Mouse (Mus musculus) lung, postnatal 10 days (tissue): ENCODE results near the gene Ppp1r15a.
A peak's percentile ranks its signal among the peaks of the same experiment; 100 is the strongest.
"Not testable (repeated sequence)": the region's sequence is repeated elsewhere in the genome, so short reads cannot be mapped to it uniquely, and the experiment has no call there.

Experiments
- DNase-seq: peaks from one replicate; pipeline ENCODE4 v3.0.0; 2021

The Ppp1r15a gene

DNA sequence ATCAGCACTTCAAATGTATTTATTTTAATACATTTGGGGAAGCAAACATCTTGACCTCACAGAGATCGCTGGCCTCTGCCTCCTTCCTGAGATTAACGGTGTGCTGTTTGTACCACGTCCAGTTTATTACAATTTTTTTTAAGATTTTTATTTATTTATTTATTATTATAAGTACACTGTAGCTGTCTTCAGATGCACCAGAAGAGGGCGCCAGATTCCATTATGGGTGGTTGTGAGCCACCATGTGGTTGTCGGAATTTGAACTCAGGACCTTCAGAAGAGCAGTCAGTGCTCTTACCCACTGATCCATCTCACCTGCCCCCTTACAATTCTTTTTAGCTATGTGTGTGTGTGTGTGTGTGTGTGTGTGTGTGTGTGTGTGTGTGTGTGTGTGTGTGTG lies 9.2 kb downstream of the Ppp1r15a start:
- DNase-seq: not testable (repeated sequence)

DNA sequence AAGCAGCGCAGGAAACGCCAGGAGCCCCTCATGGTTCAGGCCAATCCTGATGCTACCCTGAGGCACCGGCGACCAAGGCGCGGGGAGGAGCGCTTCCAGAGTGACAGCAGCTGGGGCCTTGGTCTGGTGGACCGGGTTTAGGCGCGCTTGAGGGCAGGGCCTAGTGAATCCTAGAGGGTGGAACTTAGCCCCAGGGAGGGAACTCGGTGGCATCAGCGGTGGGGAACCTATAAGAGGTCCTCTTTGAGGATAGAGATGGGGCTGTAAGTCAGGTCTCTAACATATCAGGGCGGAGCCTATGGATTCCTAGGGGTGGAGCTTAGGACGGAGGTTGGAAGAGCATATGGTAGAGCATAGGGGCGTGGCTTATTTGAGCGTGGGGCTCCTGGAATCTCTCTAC lies 10.6 kb downstream of the Ppp1r15a start:
- peak; percentile 19 for DNase-seq

GRCm38 (mm10) chr7:45514411-45514810 lies 11.7 kb downstream of the Ppp1r15a start:
- no peak for DNase-seq

DNA sequence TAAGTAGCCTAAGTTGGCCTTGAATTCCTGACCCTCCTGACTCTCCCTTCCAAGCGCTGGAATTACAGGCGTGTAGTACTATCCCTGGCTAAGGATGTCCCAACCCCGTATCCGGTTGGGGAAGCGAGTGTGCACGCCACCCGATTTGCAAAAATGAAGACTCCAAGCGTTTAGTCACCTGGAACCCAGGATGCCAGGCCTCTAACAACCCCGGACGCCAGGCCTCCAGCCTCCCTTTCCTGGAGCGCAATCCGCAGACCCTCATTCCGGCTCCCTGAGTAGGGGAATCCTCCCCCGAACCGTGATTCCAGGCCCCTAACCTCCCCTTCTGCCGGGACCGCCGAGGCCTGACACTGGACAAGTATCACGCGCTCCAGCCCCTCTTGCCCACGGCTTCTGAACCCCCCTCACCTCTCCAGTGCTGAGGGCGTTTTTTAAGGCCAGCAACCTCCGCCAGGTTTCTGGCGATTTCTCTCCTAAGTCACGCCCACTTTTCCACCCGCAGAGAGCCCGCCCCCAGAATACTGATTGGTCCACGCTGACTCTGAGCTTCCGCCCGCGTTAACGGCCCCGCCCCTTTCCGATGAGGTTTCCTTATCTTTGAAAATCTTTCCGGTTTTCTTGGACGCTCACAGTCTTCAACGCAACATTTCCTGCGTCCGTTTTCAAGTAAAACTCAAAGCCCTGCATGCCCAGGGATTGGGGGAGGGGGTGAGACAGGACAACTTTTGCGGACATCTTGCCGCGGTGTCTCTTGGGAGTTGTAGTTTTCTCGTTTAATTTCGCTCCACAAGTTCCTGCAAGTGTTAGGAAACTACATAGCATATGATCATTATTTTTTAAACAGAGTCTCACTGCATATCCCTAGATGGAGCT lies 15.9 kb downstream of the Ppp1r15a start, which contains the start of gene Nucb1:
Gene Nucb1 (minus strand): TSS at position 495 of the 876 bp plus-strand sequence.
- peak; percentile 98 for DNase-seq

DNA sequence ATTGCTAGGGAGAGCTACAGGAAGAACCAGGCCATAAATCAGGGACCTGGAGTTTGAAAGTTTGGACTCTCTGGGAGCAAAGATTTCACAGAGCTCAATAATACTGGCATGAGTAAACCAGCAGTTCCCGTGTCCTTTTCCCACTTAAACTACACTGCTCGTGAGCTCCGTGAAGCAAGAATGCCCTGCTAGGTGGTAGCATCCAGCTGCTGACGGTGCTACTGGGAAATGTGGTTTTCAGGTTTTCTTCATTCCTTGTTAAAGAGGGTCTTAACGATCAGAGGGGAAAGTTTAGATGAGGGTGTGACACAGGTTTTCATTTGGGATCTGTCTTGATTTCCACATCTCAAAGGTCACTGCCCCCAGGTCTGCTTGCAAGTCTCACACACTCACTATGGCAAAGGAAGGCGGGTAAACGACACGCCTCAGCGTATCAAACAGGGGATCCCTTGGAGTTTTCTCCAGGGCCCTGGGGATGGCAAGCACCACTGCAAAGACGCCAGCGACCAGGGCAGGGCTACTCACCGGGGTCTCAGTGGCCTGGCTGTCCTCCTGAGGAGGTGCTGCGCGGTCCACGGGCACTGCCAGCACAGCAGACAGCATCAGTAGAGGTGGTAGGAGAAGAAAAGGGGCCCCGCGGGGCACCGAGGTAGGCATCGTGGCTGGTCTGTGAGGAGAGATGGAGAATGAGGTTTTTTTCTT lies 16.7 kb downstream of the Ppp1r15a start:
- DNase-seq: no peak

DNA sequence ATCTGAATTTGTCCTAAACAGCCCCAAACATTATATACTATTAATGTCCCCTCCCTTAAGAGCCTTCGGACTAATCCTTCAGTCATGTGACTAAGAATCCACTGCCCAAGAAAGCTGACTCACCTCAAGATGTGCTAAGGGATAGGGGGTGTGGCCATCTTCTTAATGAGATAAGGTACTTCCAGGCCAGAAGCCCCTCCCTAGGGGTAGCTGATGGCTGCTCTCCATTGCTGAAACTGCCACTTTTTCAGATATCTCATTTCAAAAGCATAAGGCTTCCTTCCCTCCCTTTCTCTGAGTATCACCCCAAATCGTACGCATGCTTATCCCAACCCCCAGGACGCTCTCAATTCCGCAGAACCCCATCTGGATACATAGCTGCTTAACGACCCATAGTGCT lies 17.5 kb downstream of the Ppp1r15a start:
- no peak for DNase-seq

- no peak for DNase-seq
Measured at GRCm38 (mm10) chr7:45507583-45507982, 18.5 kb downstream of the Ppp1r15a start.

- DNase-seq: no peak
Measured at GRCm38 (mm10) chr7:45498427-45498826, 27.6 kb downstream of the Ppp1r15a start.

DNA sequence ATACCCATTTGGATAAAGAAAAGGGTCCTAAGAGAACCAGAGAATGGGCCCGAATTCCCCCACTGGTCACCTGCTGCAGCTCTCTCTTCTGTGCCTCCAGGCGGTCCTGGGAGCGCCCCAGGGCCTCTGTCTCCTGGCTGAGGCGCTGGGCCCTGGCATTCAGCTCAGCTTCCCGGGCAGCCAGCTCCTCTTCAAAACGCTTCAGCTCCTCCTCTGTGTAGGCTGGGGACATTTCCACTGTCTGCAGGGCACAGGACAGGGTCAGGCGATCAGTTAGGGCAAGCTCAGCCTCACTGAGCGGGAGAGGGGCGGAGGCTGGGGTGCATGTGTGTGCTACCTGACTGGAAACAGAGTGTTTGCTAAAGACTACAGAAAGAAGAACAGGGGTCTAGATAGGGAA lies 31.5 kb downstream of the Ppp1r15a start:
- no peak for DNase-seq

GRCm38 (mm10) chr7:45492951-45493350 lies 33.1 kb downstream of the Ppp1r15a start:
- DNase-seq: no peak

DNA sequence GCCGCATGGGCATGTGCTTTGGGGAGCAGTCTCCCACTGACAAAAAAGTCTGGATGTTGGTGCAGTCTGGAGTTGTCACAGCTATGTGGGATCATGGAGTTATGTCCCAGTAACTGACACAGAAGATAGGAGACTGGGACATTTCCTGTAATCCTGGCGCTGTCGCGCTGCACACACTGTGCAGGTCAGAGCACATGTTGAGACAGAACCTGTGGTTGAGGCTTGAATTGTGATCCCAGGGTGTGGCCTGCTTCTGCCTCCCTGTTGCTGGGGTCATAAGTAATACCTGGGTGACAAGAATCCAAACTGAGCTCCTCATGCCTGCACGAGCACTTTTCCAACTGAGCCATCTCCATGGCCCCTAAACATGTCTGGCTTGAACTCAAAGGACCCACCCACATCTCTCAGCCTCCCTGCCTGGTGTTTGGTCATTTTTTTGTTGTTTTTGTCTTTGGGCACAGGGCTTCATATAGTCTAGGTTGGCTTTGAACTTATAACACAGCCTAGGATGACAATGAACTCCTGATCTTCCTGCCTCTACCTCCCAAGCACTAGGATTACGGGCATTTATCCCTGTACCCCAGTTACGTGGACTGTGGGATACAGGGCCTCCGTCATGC lies 33.7 kb downstream of the Ppp1r15a start:
- no peak for DNase-seq

DNA sequence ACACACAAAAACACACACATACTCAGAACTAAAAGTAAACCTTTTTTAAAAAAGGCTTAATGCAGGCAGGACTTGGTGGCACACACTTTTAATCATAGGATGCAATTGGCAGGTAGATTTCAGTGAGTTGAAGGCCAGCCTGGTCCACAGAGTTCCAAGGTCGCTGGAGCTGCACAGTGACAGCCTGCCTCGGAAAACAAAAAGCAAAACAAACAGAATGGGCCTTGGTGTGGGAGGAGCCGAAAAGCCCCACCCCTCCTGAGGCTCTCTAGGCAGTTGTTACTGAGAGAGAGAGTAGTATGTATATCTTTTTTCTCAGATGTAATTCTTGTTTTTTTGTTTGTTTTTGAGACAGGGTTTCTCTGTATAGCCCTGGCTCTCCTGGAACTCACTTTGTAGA lies 34.8 kb downstream of the Ppp1r15a start:
- peak; percentile 49 for DNase-seq

- DNase-seq: peak; percentile 28
Measured at GRCm38 (mm10) chr7:45490822-45491221, 35.2 kb downstream of the Ppp1r15a start.

GRCm38 (mm10) chr7:45489578-45489977 lies 36.5 kb downstream of the Ppp1r15a start:
- DNase-seq: no peak

DNA sequence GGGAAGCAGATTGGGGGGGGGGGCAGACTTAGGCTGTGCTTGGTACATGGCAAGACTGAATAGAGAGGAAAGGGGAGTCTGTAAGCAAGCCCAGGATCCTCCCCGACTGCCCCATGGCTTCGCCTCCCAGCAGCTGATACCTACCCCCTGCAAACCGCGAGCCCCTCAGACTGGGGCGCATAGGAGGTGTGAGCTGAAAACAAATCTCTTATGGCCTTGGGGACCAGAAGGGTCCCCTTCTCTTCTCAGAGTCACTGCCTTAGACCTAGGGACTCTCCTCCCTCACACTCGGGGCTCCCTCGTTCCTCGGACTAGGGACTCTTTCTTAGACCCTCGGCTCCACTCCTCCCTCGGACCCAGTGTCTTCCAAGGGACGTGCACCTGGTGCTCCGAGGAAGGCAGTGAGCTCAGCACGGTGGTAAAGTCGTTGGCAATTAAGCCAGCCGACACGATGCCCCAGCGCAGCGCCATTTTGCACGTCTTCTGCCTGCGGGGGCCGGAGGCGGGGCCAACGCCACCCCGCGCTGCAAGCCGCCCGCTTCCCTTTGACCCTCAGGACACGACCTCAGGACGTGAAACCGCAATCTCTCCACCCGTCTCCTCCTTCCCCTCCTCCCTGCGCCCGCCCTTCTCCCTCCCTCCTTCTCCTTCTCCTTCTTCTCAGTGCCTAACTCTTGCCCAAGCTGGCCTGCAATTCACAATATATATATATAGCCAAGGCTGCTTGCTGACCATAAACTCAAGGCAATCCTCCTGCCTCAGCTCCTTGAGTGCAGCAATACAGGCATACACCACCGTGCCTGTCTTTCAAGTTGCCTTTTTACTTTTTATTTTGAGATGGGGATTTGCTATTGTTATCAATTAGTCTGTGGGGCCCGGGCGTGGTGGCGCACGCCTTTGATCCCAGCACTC lies 37.5 kb downstream of the Ppp1r15a start, which contains the start of gene Dhdh:
Gene Dhdh (minus strand): TSS at position 513 of the 912 bp plus-strand sequence.
- peak; percentile 80 for DNase-seq

GRCm38 (mm10) chr7:45487861-45488292 lies 38.2 kb downstream of the Ppp1r15a start:
- no peak for DNase-seq

- no peak for DNase-seq
Measured at GRCm38 (mm10) chr7:45486761-45487415, 39.2 kb downstream of the Ppp1r15a start, which contains the start of gene Gm45808. Gene Gm45808 (minus strand): TSS chr7:45486811.

DNA sequence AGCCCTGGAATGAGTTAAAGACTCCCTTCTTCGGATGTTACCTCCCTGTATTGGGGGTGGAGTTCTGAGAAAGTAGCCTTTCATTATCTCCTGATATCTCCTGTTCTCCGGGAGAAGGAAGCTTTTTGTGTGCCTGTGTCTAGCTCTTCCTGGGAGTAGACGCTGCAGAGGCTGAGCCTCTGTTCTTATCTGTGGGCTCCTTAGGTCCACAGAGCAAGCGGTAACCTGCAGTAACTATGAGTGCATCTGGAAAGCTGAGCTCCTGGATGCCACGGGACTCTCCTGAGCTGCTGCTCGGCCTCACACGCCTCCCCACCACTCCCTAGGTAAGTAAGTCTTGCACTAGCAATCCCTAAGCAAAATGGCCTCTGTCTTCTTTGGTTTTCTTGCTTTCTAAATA lies 39.9 kb downstream of the Ppp1r15a start:
- DNase-seq: no peak

DNA sequence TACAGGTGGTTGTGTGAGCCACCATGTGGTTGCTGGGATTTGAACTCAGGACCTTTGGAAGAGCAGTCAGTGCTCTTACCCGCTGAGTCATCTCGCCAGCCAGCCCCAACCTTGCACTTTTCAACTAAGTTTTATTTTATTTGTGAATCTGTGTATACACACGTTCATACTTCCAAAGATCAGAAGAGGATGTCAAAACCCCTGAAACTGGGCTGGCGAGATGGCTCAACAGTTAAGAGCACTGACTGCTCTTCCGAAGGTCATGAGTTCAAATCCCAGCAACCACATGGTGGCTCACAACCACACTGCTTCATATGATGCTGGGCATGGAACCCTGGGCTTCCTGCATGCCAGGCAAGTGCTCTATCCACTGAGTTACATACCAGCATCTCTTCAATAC lies 41.1 kb downstream of the Ppp1r15a start:
- not testable (repeated sequence) for DNase-seq

DNA sequence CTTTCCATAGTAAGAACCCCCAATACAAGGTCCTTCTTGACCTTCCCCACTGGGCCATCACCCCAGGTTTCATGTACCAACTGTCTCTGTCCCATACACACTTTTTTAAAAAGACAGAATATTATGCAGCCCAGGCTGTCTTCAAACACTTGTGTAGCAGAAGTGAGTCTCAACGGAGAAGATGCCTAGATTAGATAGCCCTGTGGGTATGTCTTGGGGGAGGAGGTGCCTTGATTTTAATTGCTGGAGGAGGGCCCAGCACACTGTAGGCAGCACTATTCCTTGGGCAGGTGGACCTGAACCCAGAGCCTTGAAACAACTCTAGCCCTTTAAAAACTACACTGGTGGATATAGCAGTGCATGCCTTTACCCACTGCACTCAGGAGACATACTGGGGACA lies 43.9 kb downstream of the Ppp1r15a start:
- no peak for DNase-seq

GRCm38 (mm10) chr7:45481374-45481927 lies 44.6 kb downstream of the Ppp1r15a start, which contains the start of gene Tulp2:
Gene Tulp2 (plus strand): TSS chr7:45481877.
- DNase-seq: peak; percentile 84
